Mouse (Mus musculus): ENCODE data around the gene Cyp4f13. TPM values are rescaled to one million over a fixed set of nuclear protein-coding genes. Genes with fewer than 3 reads are reported as not detected.

Cyp4f13 gene
- total RNA-seq, 2 experiments from 2014 or later, result 5.9 to 7.7 TPM

GRCm38 (mm10) chr17:32906172-32906571 is 41.0 kb downstream of the Cyp4f13 start:
- no peak for DNase-seq (ENCODE audit: low spot score)

DNA sequence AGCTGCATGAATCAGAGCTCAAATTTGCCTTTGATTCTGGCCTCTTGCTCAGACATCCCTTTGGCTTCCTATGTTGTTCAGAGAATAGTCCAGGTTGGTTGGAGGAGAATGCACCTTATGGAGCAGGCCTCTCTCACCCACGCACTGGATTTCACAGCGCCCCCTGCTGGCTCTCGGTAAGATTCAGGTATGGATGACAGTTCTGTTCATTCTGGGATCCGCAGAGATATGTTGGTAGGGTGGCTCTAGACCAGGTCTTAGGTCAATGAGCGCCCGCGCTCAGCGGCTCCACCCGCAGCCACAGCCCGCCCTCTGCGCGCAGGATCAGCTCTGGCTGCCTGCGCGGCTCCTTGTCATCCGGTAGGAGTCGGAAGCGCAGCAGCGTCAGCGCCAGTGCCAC is 42.0 kb downstream of the Cyp4f13 start:
- peak; percentile 17 for DNase-seq (ENCODE audit: low spot score)

DNA sequence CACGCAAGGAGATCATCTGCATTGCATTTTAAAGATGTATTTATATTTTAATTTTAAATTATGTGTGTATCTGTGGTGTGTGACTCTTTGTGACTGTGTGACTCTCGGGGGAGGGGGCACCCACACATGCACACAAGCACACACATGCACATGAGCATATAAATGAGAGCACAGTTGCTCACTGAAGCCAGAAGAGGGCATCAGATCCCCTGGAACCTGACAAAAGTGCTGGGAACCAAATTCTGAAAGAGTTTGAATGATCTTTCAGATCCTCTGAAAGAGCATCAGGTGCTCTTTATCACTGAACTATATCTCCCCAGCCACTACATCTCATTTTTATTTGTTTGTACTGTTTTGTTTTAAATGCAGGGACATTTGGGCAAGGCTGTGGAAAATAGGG is 42.8 kb downstream of the Cyp4f13 start:
- DNase-seq (ENCODE audit: low spot score), result no peak

DNA sequence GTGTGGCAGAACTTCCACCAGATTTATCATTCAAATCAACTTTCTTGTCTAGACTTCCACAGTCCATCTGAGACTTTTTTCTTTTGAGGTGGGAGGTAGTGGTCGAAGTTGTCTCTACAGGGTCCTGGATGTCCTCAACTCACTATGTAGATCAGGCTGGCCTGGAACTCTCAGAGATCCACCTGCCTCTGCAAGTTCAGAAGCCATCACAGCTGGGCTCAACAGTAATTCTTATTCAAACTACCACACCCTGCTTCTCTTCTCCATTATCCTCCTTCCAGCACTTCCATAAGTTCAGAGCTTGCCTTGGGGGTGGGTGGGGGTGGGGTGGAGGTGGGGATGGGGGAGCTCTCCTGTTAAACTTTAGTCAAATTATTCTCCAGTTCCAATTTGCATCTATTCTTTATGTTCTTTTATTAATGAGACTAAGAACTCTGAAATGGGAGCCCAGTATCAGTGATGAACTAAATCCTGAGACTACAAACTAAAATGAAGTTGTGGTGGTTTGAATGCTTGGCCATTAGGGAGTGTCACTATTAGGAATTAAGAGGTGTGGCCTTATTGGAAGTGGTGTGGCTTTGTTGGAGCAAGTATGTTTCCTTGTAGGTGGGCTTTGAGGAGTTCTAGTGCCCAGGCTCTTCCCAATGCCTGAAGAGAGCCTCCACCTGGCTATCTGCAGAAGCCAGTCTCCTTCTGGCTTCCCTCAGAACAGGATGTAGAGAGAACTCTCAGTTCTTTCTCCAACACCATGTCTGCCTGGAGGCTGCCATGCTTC is 45.3 kb downstream of the Cyp4f13 start:
- DNase-seq (ENCODE audit: low spot score), result no peak

GRCm38 (mm10) chr17:32895421-32895820 is 51.8 kb downstream of the Cyp4f13 start:
- DNase-seq (ENCODE audit: low spot score), result no peak

DNA sequence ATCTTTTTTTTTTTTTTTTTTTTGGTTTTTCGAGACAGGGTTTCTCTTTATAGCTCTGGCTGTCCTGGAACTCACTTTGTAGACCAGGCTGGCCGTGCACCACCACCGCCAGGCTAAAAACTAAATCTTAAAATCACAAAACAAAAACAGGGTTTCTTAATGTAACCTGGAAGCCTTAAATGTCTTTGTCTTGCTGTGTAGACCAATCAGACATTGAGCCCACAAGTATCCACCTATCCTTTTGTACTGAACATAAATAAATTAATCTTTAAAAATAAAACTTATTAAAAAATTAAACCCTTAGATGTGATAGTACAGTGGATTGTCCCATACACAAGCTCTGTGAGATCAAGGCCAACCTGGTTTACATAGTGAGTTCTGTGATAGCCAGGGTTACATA is 53.3 kb downstream of the Cyp4f13 start:
- DNase-seq (ENCODE audit: low spot score), result no peak

DNA sequence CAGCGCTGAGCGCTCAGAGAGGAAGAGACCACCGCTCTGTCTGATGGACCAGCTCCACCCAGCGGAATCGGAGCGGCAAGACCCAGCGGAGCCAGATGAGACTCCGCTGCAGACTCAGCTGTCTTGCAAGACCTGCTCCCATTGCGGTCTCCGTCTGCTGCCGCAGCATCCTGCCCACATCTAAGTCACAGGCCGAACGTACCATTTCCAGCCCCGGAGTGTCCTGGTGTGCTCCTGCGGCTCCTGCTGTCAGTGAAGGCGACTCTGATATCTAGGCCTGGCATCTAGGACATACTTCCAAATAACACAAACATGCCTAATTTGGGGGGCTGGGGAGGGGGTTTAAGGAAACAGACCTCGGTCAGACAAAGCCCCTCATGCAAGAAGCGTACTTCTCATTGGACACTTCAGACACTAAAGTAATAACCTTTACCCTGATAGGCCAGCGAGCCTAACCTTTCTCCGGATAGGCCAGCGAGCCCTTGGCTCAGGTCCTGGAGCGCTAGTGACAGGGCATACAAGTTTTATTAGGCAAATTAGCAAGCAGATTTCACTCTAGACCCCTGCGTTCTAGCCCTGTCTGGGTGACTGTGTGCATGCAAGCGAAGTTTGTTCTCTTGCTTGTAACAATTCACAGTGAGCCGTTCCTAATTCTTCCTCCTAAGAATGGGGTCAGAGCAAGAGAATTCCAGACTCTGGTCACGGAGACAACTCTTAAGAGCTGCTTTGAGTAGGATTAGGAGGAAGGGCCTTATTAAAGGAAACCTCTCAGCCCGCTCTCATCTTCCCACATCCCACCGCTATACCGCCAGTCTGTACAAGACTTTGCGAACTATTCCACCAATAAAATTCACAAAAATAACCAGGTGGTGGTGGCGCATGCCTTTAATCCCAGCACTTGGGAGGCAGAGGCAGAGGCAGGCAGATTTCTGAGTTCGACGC is 55.7 kb downstream of the Cyp4f13 start, which contains the start of gene Zfp870:
Gene Zfp870 (minus strand): TSS at position 404 of the 942 bp plus-strand sequence.
- DNase-seq (ENCODE audit: low spot score), result peak; percentile 95

DNA sequence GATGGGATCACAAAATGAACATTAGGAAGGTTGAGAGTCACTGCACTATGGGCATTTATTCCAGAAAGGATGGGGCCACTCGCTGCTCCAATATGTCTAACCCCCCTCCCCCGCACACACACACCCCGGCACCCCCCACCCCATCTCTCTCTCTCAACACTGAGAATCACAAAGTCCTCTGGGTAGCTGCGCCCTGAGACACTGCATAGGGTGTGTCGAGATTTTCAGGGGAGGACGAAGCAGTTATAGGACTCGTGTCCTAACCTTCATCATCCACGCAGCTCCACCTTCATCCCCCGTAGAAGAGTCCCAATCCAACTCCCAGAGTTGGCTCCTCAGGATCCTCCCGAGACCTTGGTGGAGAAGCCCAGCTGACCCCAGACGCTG is 56.4 kb downstream of the Cyp4f13 start:
- DNase-seq (ENCODE audit: low spot score), result no peak

GRCm38 (mm10) chr17:32889611-32890010 is 57.6 kb downstream of the Cyp4f13 start:
- no peak for DNase-seq (ENCODE audit: low spot score)

DNA sequence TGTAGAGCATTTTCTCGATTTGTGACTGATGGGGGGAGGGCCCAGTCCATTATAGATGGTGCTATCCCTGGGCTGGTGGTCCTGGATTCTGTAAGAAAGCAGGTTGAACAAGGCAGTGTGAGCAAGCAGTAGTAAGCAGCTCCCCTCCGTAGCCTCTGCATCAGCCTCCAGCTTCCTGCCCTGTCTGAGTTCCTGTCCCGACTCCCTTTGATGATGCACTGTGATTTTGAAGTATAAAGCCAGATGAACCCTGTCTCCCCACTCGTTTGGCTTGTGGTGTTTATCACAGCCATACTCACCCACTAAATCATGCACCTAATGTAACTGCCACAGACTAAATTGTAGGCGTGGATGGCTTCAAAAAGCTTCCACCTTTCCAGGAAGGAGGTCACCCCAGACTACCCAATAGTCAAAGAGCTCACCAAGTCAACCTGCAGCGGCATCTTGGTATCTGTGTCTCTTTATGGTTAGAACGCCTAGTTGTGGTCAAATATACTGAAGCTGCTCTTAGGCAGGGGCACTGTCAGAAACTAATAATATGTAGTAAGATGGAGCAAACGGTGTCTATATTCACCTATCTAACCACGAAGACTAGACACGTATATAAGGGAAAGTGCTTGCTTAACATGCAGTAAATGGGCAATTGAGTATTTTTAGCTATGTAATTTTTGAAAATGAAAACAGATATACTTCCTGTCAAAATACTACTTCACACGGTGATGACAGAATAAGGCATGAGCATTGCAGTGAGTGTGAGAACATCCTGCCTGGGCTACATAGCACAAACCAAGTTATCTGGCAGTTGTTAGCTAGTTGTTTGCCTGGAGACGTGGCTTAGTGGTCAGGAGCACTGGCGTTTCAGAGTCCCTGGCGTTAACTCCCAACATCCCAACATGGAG is 66.6 kb downstream of the Cyp4f13 start:
- DNase-seq (ENCODE audit: low spot score), result no peak

GRCm38 (mm10) chr17:32878773-32879172 is 68.4 kb downstream of the Cyp4f13 start:
- DNase-seq (ENCODE audit: low spot score), result no peak

- DNase-seq (ENCODE audit: low spot score), result no peak
Measured at GRCm38 (mm10) chr17:32877471-32878171, 69.6 kb downstream of the Cyp4f13 start.

Other genes with a start within 250 kb of the Cyp4f13 start
- 10 to 100 TPM; 19.5 to 20.7 TPM for gene Zfp871, start 159.1 kb downstream of the Cyp4f13 start, total RNA-seq (2021)
- gene Zfp811, start 137.5 kb downstream of the Cyp4f13 start, total RNA-seq (2021), result under 1 TPM; 0.14 to 0.23 TPM
- 1 to 10 TPM; 8.1 to 8.7 TPM for gene Zfp799, start 117.1 kb downstream of the Cyp4f13 start, total RNA-seq (2021)
- gene Zfp870, start 55.8 kb downstream of the Cyp4f13 start, total RNA-seq (2021), result 1 to 10 TPM; 4.8 to 5.7 TPM
- under 1 TPM in 1 of 2 experiments, not detected in 1; 0.59 TPM for gene Cyp4f14, start 30.1 kb downstream of the Cyp4f13 start, total RNA-seq (2021)
- 1 to 10 TPM; 1.6 to 1.7 TPM for gene Zfp472, start 18.4 kb upstream of the Cyp4f13 start, total RNA-seq (2021)
- 1 to 10 TPM; 3.6 to 4.2 TPM for gene Zfp952, start 45.7 kb upstream of the Cyp4f13 start, total RNA-seq (2021)
- gene Zfp763, start 86.0 kb upstream of the Cyp4f13 start, total RNA-seq (2021), result 1 to 10 TPM; 1.8 to 2.0 TPM
- gene 4921501E09Rik, start 120.7 kb upstream of the Cyp4f13 start, total RNA-seq (2021), result not detected
- 1 to 10 TPM; 4.5 to 5.6 TPM for gene Zfp563, start 141.9 kb upstream of the Cyp4f13 start, total RNA-seq (2021)
- under 1 TPM; 0.33 to 0.41 TPM for gene Morc2b, start 192.3 kb upstream of the Cyp4f13 start, total RNA-seq (2021)
- not detected for gene Olfr55, start 221.0 kb upstream of the Cyp4f13 start, total RNA-seq (2021)
- not detected for gene Olfr239, start 243.9 kb upstream of the Cyp4f13 start, total RNA-seq (2021)